Comparison of ENCODE assay signal across 8 mouse cellular contexts in the genomic region with DNA sequence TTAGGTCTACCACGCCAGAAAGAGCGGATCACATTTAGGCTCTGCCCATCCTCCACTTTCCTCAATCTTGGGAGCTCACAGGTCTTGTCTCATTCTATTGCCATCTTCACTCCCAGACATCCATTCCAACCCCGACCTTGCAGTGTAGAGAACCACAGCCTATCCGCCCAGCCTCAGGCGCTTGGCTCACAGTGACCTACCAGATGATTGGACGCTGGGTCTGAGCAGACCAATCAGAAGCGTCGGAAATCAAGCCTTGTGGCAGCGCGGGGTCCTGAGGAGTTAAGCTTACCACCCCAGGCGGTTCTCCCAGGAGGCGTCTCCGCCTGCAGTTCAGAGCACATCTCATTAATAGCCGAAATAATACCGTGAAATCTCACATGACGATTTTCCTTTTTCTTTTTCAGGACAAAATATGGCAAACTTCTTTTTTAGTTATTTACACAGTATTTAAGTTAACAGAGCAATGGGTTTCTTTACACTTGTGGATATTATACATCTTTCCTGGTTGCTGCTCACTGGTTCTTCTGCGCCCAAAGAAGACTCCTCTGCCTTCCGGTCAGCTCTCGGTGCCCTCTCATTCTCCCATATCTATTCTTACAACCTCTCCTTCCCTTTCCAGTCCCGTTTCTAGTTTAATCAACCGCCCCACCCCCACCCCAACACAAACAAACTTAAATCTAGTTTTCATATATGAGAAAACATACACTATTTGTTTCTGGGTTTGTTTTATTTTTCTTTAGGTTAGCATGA. TPM values are rescaled to one million over a fixed set of nuclear protein-coding genes. Genes with fewer than 3 reads are reported as not detected.
DNase-seq lines count a peak whose midpoint lies in the region; ATAC-seq and TF ChIP-seq lines count a peak whose summit lies in the region.

No protein-coding gene starts in this region.

- no peaks in the 10 kb centered on the region for H3K4me1 ChIP-seq in kidney, embryonic 16.5 days (ENCODE audit: insufficient read depth, low read length)
- H3K4me1 ChIP-seq in intestine, postnatal 0 days (replicated peaks; ENCODE audit: control insufficient read depth, insufficient read depth, low read length) = no peaks in the 10 kb centered on the region
- peaks cover 37% of the 10 kb centered on the region for H3K4me1 ChIP-seq in liver, embryonic 15.5 days (replicated peaks)
- peaks cover 7% of the 10 kb centered on the region; the same call in 1 of the 2 replicates for H3K4me1 ChIP-seq in neural tube, embryonic 15.5 days

- no peaks in the 10 kb centered on the region for H3K9me3 ChIP-seq in kidney, embryonic 16.5 days (ENCODE audit: low read length)
- no peaks in the 10 kb centered on the region for H3K9me3 ChIP-seq in intestine, postnatal 0 days (ENCODE audit: control insufficient read depth)
- no peaks in the 10 kb centered on the region for H3K9me3 ChIP-seq in liver, embryonic 15.5 days (replicated peaks)
- H3K9me3 ChIP-seq in neural tube, embryonic 15.5 days (replicated peaks) = no peaks in the 10 kb centered on the region

- no peaks in the 10 kb centered on the region for H3K36me3 ChIP-seq in kidney, embryonic 16.5 days (ENCODE audit: insufficient read depth, low read length)
- H3K36me3 ChIP-seq in intestine, postnatal 0 days (ENCODE audit: control insufficient read depth, insufficient read depth) = no peaks in the 10 kb centered on the region
- H3K36me3 ChIP-seq in liver, embryonic 15.5 days (replicated peaks) = no peaks in the 10 kb centered on the region
- no peaks in the 10 kb centered on the region for H3K36me3 ChIP-seq in neural tube, embryonic 15.5 days

- peak overlapping the region; percentile 31 for H3K4me3 ChIP-seq in kidney, embryonic 16.5 days (ENCODE audit: low read length)
- no peak overlapping the region; the same call in 1 of the 2 replicates for H3K4me3 ChIP-seq in intestine, postnatal 0 days (ENCODE audit: low read depth, low read length)
- H3K4me3 ChIP-seq in liver, embryonic 15.5 days (replicated peaks) = peak overlapping the region; percentile 41
- peak overlapping the region; percentile 9; the same call in 1 of the 2 replicates for H3K4me3 ChIP-seq in neural tube, embryonic 15.5 days (replicated peaks)

- no peak for TF ChIP-seq CTCF in intestine, postnatal 0 days (IDR thresholded peaks at IDR 0.05; ENCODE audit: low read depth)

- H3K27me3 ChIP-seq in kidney, embryonic 16.5 days (ENCODE audit: insufficient read depth, low read length) = no peaks in the 10 kb centered on the region
- no peaks in the 10 kb centered on the region for H3K27me3 ChIP-seq in intestine, postnatal 0 days (replicated peaks; ENCODE audit: control insufficient read depth, insufficient read depth, low read length)
- no peaks in the 10 kb centered on the region for H3K27me3 ChIP-seq in liver, embryonic 15.5 days
- H3K27me3 ChIP-seq in neural tube, embryonic 15.5 days (replicated peaks) = no peaks in the 10 kb centered on the region; the same call in 1 of the 2 replicates

- no peak overlapping the region for H3K27ac ChIP-seq in kidney, embryonic 16.5 days (ENCODE audit: low read length)
- no peak overlapping the region for H3K27ac ChIP-seq in intestine, postnatal 0 days (ENCODE audit: low read depth, low read length)
- peak overlapping the region; percentile 48 for H3K27ac ChIP-seq in liver, embryonic 15.5 days (replicated peaks)
- H3K27ac ChIP-seq in neural tube, embryonic 15.5 days (replicated peaks) = no peak overlapping the region

- peak; percentile 93 for ATAC-seq in kidney, embryonic 16.5 days (ENCODE audit: low FRiP score, low TSS enrichment)
- peak; percentile 45; the same call in 1 of the 2 replicates for ATAC-seq in intestine, postnatal 0 days
- ATAC-seq in liver, embryonic 15.5 days (ENCODE audit: insufficient read depth) = peak; percentile 93
- peak; percentile 90 for ATAC-seq in neural tube, embryonic 15.5 days (ENCODE audit: low FRiP score)

- no peak for DNase-seq in kidney, adult 8-10 months
- peak; percentile 84 for DNase-seq in c-Kit-positive CD71-positive TER-119-positive erythroid progenitor cells, embryonic 14.5 days (ENCODE audit: low spot score)
- peak; percentile 44 to 53 for DNase-seq in frontal cortex, postnatal 36 days (ENCODE audit: low spot score in 2 of 2)
- no peak for DNase-seq in urinary bladder, adult 18-20 months (ENCODE audit: low spot score in 2 of 2)

- WGBS in kidney, embryonic 16.5 days = 28% methylated on average over 21 of the region's 21 CpGs
- 26% methylated on average over 21 of the region's 21 CpGs for WGBS in intestine, postnatal 0 days
- 17% methylated on average over 21 of the region's 21 CpGs for WGBS in liver, embryonic 15.5 days (ENCODE audit: insufficient replicate concordance)
- 28% methylated on average over 21 of the region's 21 CpGs for WGBS in neural tube, embryonic 15.5 days

- peak overlapping the region; percentile 36 for H3K4me2 ChIP-seq in kidney, embryonic 16.5 days (replicated peaks; ENCODE audit: low read depth, low read length)
- H3K4me2 ChIP-seq in intestine, postnatal 0 days (replicated peaks; ENCODE audit: low read depth) = peak overlapping the region; percentile 51
- H3K4me2 ChIP-seq in liver, embryonic 15.5 days = peak overlapping the region; percentile 64
- H3K4me2 ChIP-seq in neural tube, embryonic 15.5 days = peak overlapping the region; percentile 50

- no peak overlapping the region for H3K9ac ChIP-seq in kidney, embryonic 16.5 days (replicated peaks; ENCODE audit: low read length)
- no peak overlapping the region for H3K9ac ChIP-seq in intestine, postnatal 0 days (ENCODE audit: low read depth, low read length)
- peak overlapping the region; percentile 42; the same call in 1 of the 2 replicates for H3K9ac ChIP-seq in liver, embryonic 15.5 days
- no peak overlapping the region for H3K9ac ChIP-seq in neural tube, embryonic 15.5 days (replicated peaks)

RNA-seq across cellular contexts. Expression of a gene that starts 3.0 kb away (rescaled TPM):
- polyA plus RNA-seq in kidney, embryonic 16.5 days (2015; fragmentation: Nextera tagmentation; extraction: Ambion mirVana) = not detected in 2 replicates
- 0.10 TPM in 1 of 2 replicates, not detected in the other for polyA plus RNA-seq in intestine, postnatal 0 days (2015; fragmentation: Nextera tagmentation; extraction: Ambion mirVana)
- not detected in 2 replicates for polyA plus RNA-seq in liver, embryonic 15.5 days (2015; fragmentation: Nextera tagmentation; extraction: Ambion mirVana)
- 0.09 TPM in 1 of 2 replicates, not detected in the other for polyA plus RNA-seq in neural tube, embryonic 15.5 days (2015; fragmentation: Nextera tagmentation; extraction: Ambion mirVana)

RNA-seq across cellular contexts. Expression of a gene that starts 9.3 kb away (rescaled TPM):
- polyA plus RNA-seq in kidney, embryonic 16.5 days (2015; fragmentation: Nextera tagmentation; extraction: Ambion mirVana) = 0.91 and 1.7 TPM in 2 replicates
- polyA plus RNA-seq in intestine, postnatal 0 days (2015; fragmentation: Nextera tagmentation; extraction: Ambion mirVana) = 0.60 and 0.85 TPM in 2 replicates
- polyA plus RNA-seq in liver, embryonic 15.5 days (2015; fragmentation: Nextera tagmentation; extraction: Ambion mirVana) = 3.5 and 4.3 TPM in 2 replicates
- polyA plus RNA-seq in neural tube, embryonic 15.5 days (2015; fragmentation: Nextera tagmentation; extraction: Ambion mirVana) = 0.44 and 0.60 TPM in 2 replicates

RNA-seq across cellular contexts. Expression of a gene that starts 10.6 kb away (rescaled TPM):
- 6.1 and 7.8 TPM in 2 replicates for polyA plus RNA-seq in kidney, embryonic 16.5 days (2015; fragmentation: Nextera tagmentation; extraction: Ambion mirVana)
- polyA plus RNA-seq in intestine, postnatal 0 days (2015; fragmentation: Nextera tagmentation; extraction: Ambion mirVana) = 4.1 and 4.5 TPM in 2 replicates
- polyA plus RNA-seq in liver, embryonic 15.5 days (2015; fragmentation: Nextera tagmentation; extraction: Ambion mirVana) = 6.4 and 7.6 TPM in 2 replicates
- 1.4 and 2.3 TPM in 2 replicates for polyA plus RNA-seq in neural tube, embryonic 15.5 days (2015; fragmentation: Nextera tagmentation; extraction: Ambion mirVana)

RNA-seq across cellular contexts. Expression of a gene that starts 11.7 kb away (rescaled TPM):
- 0.90 TPM in 1 of 2 replicates, not detected in the other for polyA plus RNA-seq in kidney, embryonic 16.5 days (2015; fragmentation: Nextera tagmentation; extraction: Ambion mirVana)
- 0.43 TPM in 1 of 2 replicates, not detected in the other for polyA plus RNA-seq in intestine, postnatal 0 days (2015; fragmentation: Nextera tagmentation; extraction: Ambion mirVana)
- polyA plus RNA-seq in liver, embryonic 15.5 days (2015; fragmentation: Nextera tagmentation; extraction: Ambion mirVana) = 0.40 TPM in 1 of 2 replicates, not detected in the other
- polyA plus RNA-seq in neural tube, embryonic 15.5 days (2015; fragmentation: Nextera tagmentation; extraction: Ambion mirVana) = not detected in 2 replicates

RNA-seq across cellular contexts. Expression of a gene that starts 15.9 kb away (rescaled TPM):
- 4.6 and 6.0 TPM in 2 replicates for polyA plus RNA-seq in kidney, embryonic 16.5 days (2015; fragmentation: Nextera tagmentation; extraction: Ambion mirVana)
- polyA plus RNA-seq in intestine, postnatal 0 days (2015; fragmentation: Nextera tagmentation; extraction: Ambion mirVana) = 0.76 and 1.4 TPM in 2 replicates
- 2.7 and 4.1 TPM in 2 replicates for polyA plus RNA-seq in liver, embryonic 15.5 days (2015; fragmentation: Nextera tagmentation; extraction: Ambion mirVana)
- polyA plus RNA-seq in neural tube, embryonic 15.5 days (2015; fragmentation: Nextera tagmentation; extraction: Ambion mirVana) = 1.0 and 2.6 TPM in 2 replicates

Comparison
In these comparisons a context has a peak if more than half of its experiments do, and no peak if none do; other contexts are left out.
1. DNase-seq: peak in c-Kit-positive CD71-positive TER-119-positive erythroid progenitor cells, embryonic 14.5 days (single experiment) and frontal cortex, postnatal 36 days (2 of 2); none in kidney, adult 8-10 months (0 of 2) and urinary bladder, adult 18-20 months (0 of 2).
2. Peak in every context shown above with its lines, with median percentiles within 50 percentile points of each other: ATAC-seq and H3K4me2 ChIP-seq.